Mouse (Mus musculus): ENCODE measurements around the gene Zfp334.
A peak's percentile ranks its signal among the peaks of the same experiment; 100 is the strongest.

The Zfp334 gene

GRCm38 (mm10) chr2:165387844-165388495, at the start of gene Zfp334:
Gene Zfp334, minus strand, starts transcription at chr2:165388259.
- no peak for DNase-seq

- DNase-seq: no peak
Measured at GRCm38 (mm10) chr2:165428694-165429093, 40.6 kb upstream of the Zfp334 start.

GRCm38 (mm10) chr2:165420195-165420594, 32.1 kb upstream of the Zfp334 start:
- no peak for DNase-seq

GRCm38 (mm10) chr2:165419670-165420111, 31.6 kb upstream of the Zfp334 start:
- DNase-seq: no peak

GRCm38 (mm10) chr2:165418577-165418976, 30.5 kb upstream of the Zfp334 start:
- no peak for DNase-seq

GRCm38 (mm10) chr2:165417291-165417690, 29.2 kb upstream of the Zfp334 start:
- DNase-seq: no peak

- no peak for DNase-seq
Measured at GRCm38 (mm10) chr2:165415795-165416194, 27.7 kb upstream of the Zfp334 start.

GRCm38 (mm10) chr2:165415141-165415721, 27.2 kb upstream of the Zfp334 start:
- DNase-seq: no peak

- DNase-seq: no peak
Measured at GRCm38 (mm10) chr2:165414321-165414720, 26.3 kb upstream of the Zfp334 start.

GRCm38 (mm10) chr2:165413884-165414283, 25.8 kb upstream of the Zfp334 start:
- no peak for DNase-seq

- peak in 1 of 2 experiments; percentile 15 for DNase-seq
Measured at GRCm38 (mm10) chr2:165407700-165408301, 19.7 kb upstream of the Zfp334 start.

- DNase-seq: no peak
Measured at GRCm38 (mm10) chr2:165405351-165405750, 17.3 kb upstream of the Zfp334 start.

- DNase-seq: no peak
Measured at GRCm38 (mm10) chr2:165404951-165405350, 16.9 kb upstream of the Zfp334 start.

GRCm38 (mm10) chr2:165398164-165398785, 10.2 kb upstream of the Zfp334 start:
- no peak for DNase-seq

- DNase-seq: no peak
Measured at GRCm38 (mm10) chr2:165397502-165398163, 9.6 kb upstream of the Zfp334 start.

GRCm38 (mm10) chr2:165396831-165397501, 8.9 kb upstream of the Zfp334 start:
- DNase-seq: no peak

- DNase-seq: no peak
Measured at GRCm38 (mm10) chr2:165392156-165392555, 4.1 kb upstream of the Zfp334 start.

- no peak for DNase-seq
Measured at GRCm38 (mm10) chr2:165391561-165391960, 3.5 kb upstream of the Zfp334 start.

- no peak for DNase-seq
Measured at GRCm38 (mm10) chr2:165389299-165389952, 1.4 kb upstream of the Zfp334 start.

- DNase-seq: no peak
Measured at GRCm38 (mm10) chr2:165387370-165387769, 689 bp downstream of the Zfp334 start.

GRCm38 (mm10) chr2:165380050-165380449, 8.0 kb downstream of the Zfp334 start:
- no peak for DNase-seq

- DNase-seq: no peak
Measured at GRCm38 (mm10) chr2:165376001-165376400, 12.1 kb downstream of the Zfp334 start.
